Mouse (Mus musculus) small intestine, adult 2 months (tissue): ENCODE data around the gene Zmiz1.

Experiments used
- CTCF ChIP-seq: fragments of 200-500 bp; IDR thresholded peaks from 2 replicates; pipeline ENCODE4 v1.5.1; 2012; ENCODE audit warnings: low read depth, mild to moderate bottlenecking, control low read depth, inconsistent platforms, low read length, moderate library complexity, mixed read lengths; ENCODE audit not compliant: insufficient replicate concordance, insufficient read length; ENCODE audit errors: extremely low read depth
- POLR2A ChIP-seq: fragments of 200-500 bp; IDR thresholded peaks from 2 replicates; pipeline ENCODE4 v1.6.1; 2012; ENCODE audit warnings: low read depth, mild to moderate bottlenecking, control low read depth, inconsistent platforms, low read length, moderate library complexity

- TF ChIP-seq POLR2A: peak; percentile 85; the same call in 1 of the 2 replicates
- TF ChIP-seq CTCF: no peak
Measured at GRCm38 (mm10) chr14:25459016-25459393, at the start of gene Zmiz1.
